ENCODE assay signal across 9 mouse cellular contexts in the genomic region with DNA sequence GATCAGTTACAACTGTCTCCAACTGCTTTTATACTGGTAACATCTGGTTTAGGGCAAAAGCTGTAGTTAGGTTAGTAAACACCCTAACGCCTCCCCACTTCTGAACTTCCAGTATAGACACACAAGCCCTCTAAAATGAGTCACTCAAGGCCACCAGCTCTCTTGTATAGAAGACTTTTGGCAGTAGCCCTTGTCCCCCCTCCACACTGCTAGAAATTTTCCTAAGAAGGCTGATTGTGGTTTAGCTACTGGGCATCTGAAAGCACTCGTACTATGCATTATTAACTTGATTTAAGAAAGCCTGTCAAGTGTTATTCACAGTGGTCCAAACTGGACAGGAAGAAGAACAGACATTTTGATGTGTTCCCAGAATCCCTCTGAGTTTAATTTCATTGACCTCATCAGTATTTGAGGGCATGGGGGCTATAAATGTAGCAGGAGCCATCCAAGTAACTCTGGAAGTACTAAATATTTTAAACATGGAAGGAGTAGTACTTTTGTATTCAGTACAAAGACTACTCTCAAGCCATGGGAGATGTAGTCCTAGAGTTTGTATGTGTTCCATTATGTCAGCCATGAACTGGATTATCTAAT.
"Had no signal": no experiment of that assay in that cellular context is flagged by ENCODE, and none has a peak within 500 bp of the region (broad histone marks: within the 10 kb centered on the region; RNA-seq: fewer than 3 reads in every experiment).

No protein-coding gene starts in this region.

- DNase-seq: layer of hippocampus, postnatal 36 days; lung, embryonic 14.5 days; thymus, adult 2 months; thymus, postnatal 25 days had no signal

- H3K9me3 ChIP-seq: limb, embryonic 15.5 days; liver, embryonic 12.5 days; midbrain, embryonic 13.5 days had no signal

- H3K27ac ChIP-seq: limb, embryonic 15.5 days; liver, embryonic 12.5 days; midbrain, embryonic 13.5 days; stomach, postnatal 0 days had no signal

- H3K4me2 ChIP-seq: limb, embryonic 15.5 days; liver, embryonic 12.5 days; lung, embryonic 14.5 days; midbrain, embryonic 13.5 days had no signal

- ATAC-seq: intestine, embryonic 16.5 days; liver, embryonic 12.5 days; midbrain, embryonic 13.5 days had no signal

- H3K4me3 ChIP-seq: limb, embryonic 15.5 days; liver, embryonic 12.5 days; midbrain, embryonic 13.5 days had no signal

- H3K9ac ChIP-seq: limb, embryonic 15.5 days; liver, embryonic 12.5 days; lung, embryonic 14.5 days; midbrain, embryonic 13.5 days had no signal

- H3K36me3 ChIP-seq: limb, embryonic 15.5 days; liver, embryonic 12.5 days; midbrain, embryonic 13.5 days had no signal

- H3K27me3 ChIP-seq: limb, embryonic 15.5 days; liver, embryonic 12.5 days; midbrain, embryonic 13.5 days had no signal

- H3K4me1 ChIP-seq: liver, embryonic 12.5 days had no signal
